Mouse (Mus musculus) liver, embryonic 13.5 days (tissue): Measurements from ENCODE around the gene Gm5105. TPM values are rescaled to one million over a fixed set of nuclear protein-coding genes. Genes with fewer than 3 reads are reported as not detected.

ENCODE experiments used
- ATAC-seq: fragments of 200-750 bp; cut with Nextera tagmentation; 2 replicates; pipeline ENCODE4 v1.8.0; 2017; ENCODE audit warnings: low read depth, mild to moderate bottlenecking, moderate number of reproducible peaks, moderate library complexity
- DNase-seq: peaks from one replicate; pipeline ENCODE4 v3.0.0; 2022
- H3K27ac ChIP-seq: fragments of 300-500 bp; sonication (generic); 2 replicates; pipeline ENCODE4 v1.5.1; 2015; ENCODE audit warnings: moderate library complexity, mild to moderate bottlenecking, inconsistent platforms
- H3K27me3 ChIP-seq: fragments of 300-500 bp; sonication (generic); 2 replicates; pipeline ENCODE4 v1.6.1; 2015; ENCODE audit warnings: mild to moderate bottlenecking, inconsistent platforms
- H3K36me3 ChIP-seq: fragments of 300-500 bp; sonication (generic); 2 replicates; pipeline ENCODE4 v1.6.1; 2015; ENCODE audit warnings: mild to moderate bottlenecking, inconsistent platforms
- H3K4me1 ChIP-seq: fragments of 300-500 bp; sonication (generic); replicated peaks from 2 replicates; pipeline ENCODE4 v1.6.1; 2015; ENCODE audit warnings: inconsistent platforms
- H3K4me2 ChIP-seq: fragments of 300-500 bp; sonication (generic); 2 replicates; pipeline ENCODE4 v1.6.1; 2015; ENCODE audit warnings: inconsistent platforms, mild to moderate bottlenecking, moderate library complexity
- H3K4me3 ChIP-seq: fragments of 300-500 bp; sonication (generic); replicated peaks from 2 replicates; pipeline ENCODE4 v1.5.1; 2015; ENCODE audit warnings: mild to moderate bottlenecking, inconsistent platforms
- H3K9ac ChIP-seq: fragments of 300-500 bp; sonication (generic); 2 replicates; pipeline ENCODE4 v1.6.1; 2015; ENCODE audit warnings: mild to moderate bottlenecking, inconsistent platforms
- H3K9me3 ChIP-seq: fragments of 300-500 bp; sonication (generic); replicated peaks from 2 replicates; pipeline ENCODE4 v1.6.1; 2016; ENCODE audit warnings: inconsistent platforms
- WGBS: fragments of 180-500 bp; shearing (Covaris S2); methylation state at CpG from one replicate; pipeline ENCODE4 v1.1.7; 2015; ENCODE audit not compliant: insufficient replicate concordance; 5-methylcytosine and 5-hydroxymethylcytosine counted together
- polyA plus RNA-seq: library from polyadenylated mRNA; unstranded; fragments of >200 nt; fragmentation: Nextera tagmentation; extraction: Ambion mirVana; gene quantifications from 2 replicates; pipeline ENCODE4 v1.2.1, GENCODE M21; 2015

Gm5105 gene
- polyA plus RNA-seq, 1 experiment from 2014 or later = not detected

DNA sequence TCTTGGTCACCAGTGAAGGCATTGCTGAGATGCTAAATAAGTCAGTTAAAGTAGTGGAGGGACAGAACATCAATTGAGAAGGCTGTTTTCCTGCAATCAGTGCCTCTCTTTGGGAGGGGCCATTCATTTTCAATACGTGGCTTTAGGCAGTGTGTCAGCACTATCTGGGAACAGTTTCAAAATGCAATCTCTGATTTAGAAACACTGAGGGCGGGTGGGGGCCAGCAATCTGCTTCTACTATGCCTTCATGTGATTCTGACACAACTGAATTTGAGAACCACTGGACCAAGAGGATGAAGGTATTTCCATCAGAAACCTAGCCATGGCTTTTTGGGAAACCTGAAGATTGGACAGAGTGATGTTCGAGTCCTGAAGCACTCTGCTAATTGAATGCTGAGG lies 28.1 kb upstream of the Gm5105 start:
- Histone ChIP-seq H3K4me1 (no peaks in the 10 kb centered on the region), H3K9me3 (no peaks in the 10 kb centered on the region), H3K4me2 (no peak overlapping the region), H3K4me3 (no peak overlapping the region), H3K27ac (no peak overlapping the region), H3K27me3 (no peaks in the 10 kb centered on the region), H3K9ac (no peak overlapping the region), H3K36me3 (peaks cover 7% of the 10 kb centered on the region)
- 55% methylated on average over 3 of the region's 3 CpGs for WGBS
- DNase-seq = no peak
- no peak for ATAC-seq

- H3K4me1 ChIP-seq = no peaks in the 10 kb centered on the region
- DNase-seq (no peak), ATAC-seq (no peak)
- 54% methylated on average over 4 of the region's 4 CpGs for WGBS
- H3K4me3 ChIP-seq = no peak overlapping the region
- no peaks in the 10 kb centered on the region for H3K36me3 ChIP-seq
- H3K9me3 ChIP-seq = no peaks in the 10 kb centered on the region
- H3K27me3 ChIP-seq = no peaks in the 10 kb centered on the region
- H3K4me2 ChIP-seq = no peak overlapping the region
- H3K9ac ChIP-seq = no peak overlapping the region
- no peak overlapping the region for H3K27ac ChIP-seq
Measured at GRCm38 (mm10) chr3:138083896-138084295, 16.7 kb upstream of the Gm5105 start.

GRCm38 (mm10) chr3:138083073-138083637 lies 16.0 kb upstream of the Gm5105 start:
- no peaks in the 10 kb centered on the region for H3K9me3 ChIP-seq
- no peak for DNase-seq
- no peaks in the 10 kb centered on the region for H3K36me3 ChIP-seq
- ATAC-seq = no peak
- no peak overlapping the region for H3K4me3 ChIP-seq
- no peak overlapping the region for H3K9ac ChIP-seq
- H3K27ac ChIP-seq = no peak overlapping the region
- WGBS = 77% methylated on average over 1 of the region's 1 CpGs
- no peaks in the 10 kb centered on the region for H3K4me1 ChIP-seq
- no peaks in the 10 kb centered on the region for H3K27me3 ChIP-seq
- H3K4me2 ChIP-seq = no peak overlapping the region

DNA sequence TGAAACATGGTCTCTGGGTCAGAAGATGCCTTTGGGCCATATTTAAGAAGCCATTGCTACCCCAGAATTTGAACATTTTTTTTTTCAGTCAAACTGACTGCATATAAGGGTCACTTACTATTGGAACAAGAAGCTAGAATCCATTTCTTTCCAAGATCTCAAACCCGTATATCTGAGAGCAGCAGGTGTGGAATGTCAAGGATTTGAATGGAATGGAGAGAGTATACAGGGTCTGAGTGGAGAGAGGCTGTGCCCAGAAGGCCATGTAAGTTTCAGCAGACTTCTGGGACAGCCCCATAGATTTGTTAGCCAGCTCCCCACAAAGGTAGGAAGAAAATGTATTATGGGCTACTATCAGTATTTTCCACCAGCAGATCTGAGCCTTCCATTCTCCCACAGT lies 11.5 kb upstream of the Gm5105 start:
- Histone ChIP-seq H3K9ac (no peak overlapping the region), H3K27ac (no peak overlapping the region), H3K4me1 (no peaks in the 10 kb centered on the region), H3K9me3 (no peaks in the 10 kb centered on the region), H3K4me3 (no peak overlapping the region), H3K36me3 (no peaks in the 10 kb centered on the region), H3K27me3 (no peaks in the 10 kb centered on the region), H3K4me2 (no peak overlapping the region)
- 60% methylated on average over 1 of the region's 1 CpGs for WGBS
- no peak for DNase-seq
- ATAC-seq = no peak

- 58% methylated on average over 11 of the region's 11 CpGs for WGBS
- no peak for ATAC-seq
Measured at GRCm38 (mm10) chr3:138077476-138078340, 10.5 kb upstream of the Gm5105 start.

GRCm38 (mm10) chr3:138075209-138075608 lies 8.0 kb upstream of the Gm5105 start:
- no peak for DNase-seq

More at GRCm38 (mm10) chr3:138077476-138078340, 10.5 kb upstream of the Gm5105 start:
- Histone ChIP-seq H3K4me2 (no peak overlapping the region), H3K4me3 (no peak overlapping the region), H3K27me3 (no peaks in the 10 kb centered on the region), H3K36me3 (no peaks in the 10 kb centered on the region), H3K9ac (no peak overlapping the region), H3K4me1 (no peaks in the 10 kb centered on the region), H3K27ac (no peak overlapping the region), H3K9me3 (no peaks in the 10 kb centered on the region)
- DNase-seq = no peak

GRCm38 (mm10) chr3:138074214-138074613 lies 7.0 kb upstream of the Gm5105 start:
- ATAC-seq (no peak), DNase-seq (no peak)
- H3K4me3 ChIP-seq = no peak overlapping the region
- H3K4me1 ChIP-seq = no peaks in the 10 kb centered on the region
- 74% methylated on average over 1 of the region's 1 CpGs for WGBS
- no peak overlapping the region for H3K4me2 ChIP-seq
- H3K36me3 ChIP-seq = no peaks in the 10 kb centered on the region
- no peak overlapping the region for H3K27ac ChIP-seq
- H3K27me3 ChIP-seq = no peaks in the 10 kb centered on the region
- H3K9ac ChIP-seq = no peak overlapping the region
- H3K9me3 ChIP-seq = no peaks in the 10 kb centered on the region

More at GRCm38 (mm10) chr3:138075209-138075608, 8.0 kb upstream of the Gm5105 start:
- no peaks in the 10 kb centered on the region for H3K36me3 ChIP-seq
- H3K9me3 ChIP-seq = no peaks in the 10 kb centered on the region
- no peak overlapping the region for H3K4me3 ChIP-seq
- no peaks in the 10 kb centered on the region for H3K27me3 ChIP-seq
- no peaks in the 10 kb centered on the region for H3K4me1 ChIP-seq
- H3K9ac ChIP-seq = no peak overlapping the region
- 65% methylated on average over 8 of the region's 8 CpGs for WGBS
- no peak overlapping the region for H3K4me2 ChIP-seq
- ATAC-seq = no peak
- no peak overlapping the region for H3K27ac ChIP-seq

DNA sequence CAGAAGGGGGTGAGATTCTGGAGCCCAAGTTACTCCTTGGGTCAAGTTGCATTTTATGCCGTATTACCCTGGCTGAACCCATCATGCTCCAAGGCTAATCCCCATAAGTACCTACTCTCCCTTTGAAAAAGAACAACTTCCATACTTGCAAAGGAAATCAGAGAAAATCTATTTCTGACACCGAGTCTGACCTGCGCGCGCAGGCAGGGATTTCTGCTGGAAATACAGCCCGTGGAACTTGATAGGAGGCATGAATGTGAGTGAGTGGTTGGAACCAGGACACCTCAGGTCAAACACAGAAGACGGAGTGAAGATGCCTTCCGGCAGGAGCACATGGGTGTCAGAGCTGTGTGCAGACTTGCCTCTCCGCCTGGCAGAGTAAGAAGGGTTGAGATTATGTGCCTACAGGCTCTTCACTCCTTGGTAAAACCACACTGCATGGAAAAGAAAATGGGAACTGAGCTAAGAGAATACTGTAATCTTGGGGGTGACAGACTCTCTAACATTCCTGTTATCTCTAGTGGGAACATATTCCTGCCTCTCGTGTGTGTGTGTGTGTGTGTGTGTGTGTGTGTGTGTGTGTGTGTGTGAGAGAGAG lies 4.4 kb upstream of the Gm5105 start:
- 72% methylated on average over 10 of the region's 10 CpGs for WGBS
- no peak for DNase-seq

DNA sequence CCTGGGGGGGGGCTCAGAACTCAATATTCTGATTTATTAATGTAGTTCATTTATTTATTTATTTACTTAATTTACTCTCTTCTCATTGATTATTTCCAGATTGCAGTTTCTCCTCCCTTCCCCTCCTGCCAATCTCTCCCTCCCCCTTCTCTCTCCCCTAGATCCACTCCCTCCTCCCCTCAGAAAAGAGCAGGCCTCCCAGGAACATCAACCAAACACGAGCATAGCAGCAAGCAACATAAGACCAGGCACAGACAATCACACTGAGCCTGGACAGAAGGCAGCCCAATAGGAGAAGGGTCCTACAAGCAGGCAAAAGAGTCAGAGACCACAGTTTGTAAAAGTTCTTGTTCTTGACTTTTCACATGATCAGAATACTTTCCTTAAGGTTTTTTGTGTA lies 3.8 kb upstream of the Gm5105 start:
- Histone ChIP-seq H3K4me1 (no peaks in the 10 kb centered on the region), H3K4me3 (no peak overlapping the region), H3K9me3 (no peaks in the 10 kb centered on the region), H3K27me3 (no peaks in the 10 kb centered on the region), H3K27ac (no peak overlapping the region), H3K4me2 (no peak overlapping the region), H3K36me3 (no peaks in the 10 kb centered on the region), H3K9ac (no peak overlapping the region)
- 19% methylated on average over 1 of the region's 1 CpGs for WGBS
- DNase-seq = no peak
- ATAC-seq = no peak

More for the DNA sequence above, 4.4 kb upstream of the Gm5105 start:
- H3K4me3 ChIP-seq = no peak overlapping the region
- no peak overlapping the region for H3K27ac ChIP-seq
- no peaks in the 10 kb centered on the region for H3K36me3 ChIP-seq
- no peak overlapping the region for H3K9ac ChIP-seq
- no peaks in the 10 kb centered on the region for H3K4me1 ChIP-seq
- ATAC-seq = no peak
- H3K4me2 ChIP-seq = no peak overlapping the region
- H3K27me3 ChIP-seq = no peaks in the 10 kb centered on the region
- no peaks in the 10 kb centered on the region for H3K9me3 ChIP-seq

GRCm38 (mm10) chr3:138069756-138070511 lies 2.7 kb upstream of the Gm5105 start:
- Histone ChIP-seq H3K27ac (no peak overlapping the region), H3K36me3 (no peaks in the 10 kb centered on the region), H3K9me3 (no peaks in the 10 kb centered on the region), H3K4me2 (no peak overlapping the region), H3K4me3 (no peak overlapping the region), H3K4me1 (no peaks in the 10 kb centered on the region), H3K27me3 (no peaks in the 10 kb centered on the region), H3K9ac (no peak overlapping the region)
- no peak for ATAC-seq
- WGBS = 64% methylated on average over 18 of the region's 18 CpGs
- no peak for DNase-seq

DNA sequence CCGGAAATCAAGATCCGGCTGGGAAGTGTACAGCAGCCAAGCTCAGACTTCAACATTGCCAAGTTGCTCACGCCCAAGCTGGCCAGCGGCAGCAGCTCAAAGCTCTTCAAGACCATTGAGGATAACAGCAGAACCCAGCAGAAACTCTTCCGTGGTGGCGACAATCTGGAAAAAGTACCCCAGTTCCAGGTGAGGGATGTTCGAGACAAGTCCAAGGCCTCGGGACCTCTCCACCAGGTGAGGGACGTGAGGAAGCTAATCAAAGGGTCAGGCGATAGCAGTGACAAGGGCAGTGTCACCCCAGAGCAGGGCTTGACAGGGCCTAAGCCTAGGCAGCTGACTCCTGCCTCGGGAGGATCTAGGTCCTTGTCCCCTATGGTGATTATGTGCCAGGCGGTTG lies 915 bp upstream of the Gm5105 start:
- 78% methylated on average over 12 of the region's 12 CpGs for WGBS
- ATAC-seq = no peak
- no peaks in the 10 kb centered on the region for H3K27me3 ChIP-seq

More for the DNA sequence above, 915 bp upstream of the Gm5105 start:
- DNase-seq = no peak
- Histone ChIP-seq H3K9ac (no peak overlapping the region), H3K4me3 (no peak overlapping the region), H3K9me3 (no peaks in the 10 kb centered on the region), H3K36me3 (no peaks in the 10 kb centered on the region), H3K4me1 (no peaks in the 10 kb centered on the region), H3K4me2 (no peak overlapping the region), H3K27ac (no peak overlapping the region)
